Mouse (Mus musculus): ENCODE data around the gene Znhit6. TPM values are rescaled to one million over a fixed set of nuclear protein-coding genes. Genes with fewer than 3 reads are reported as not detected.

Gene Znhit6
- polyA plus RNA-seq, 1 experiment from 2014 or later: 35.8 TPM

DNA sequence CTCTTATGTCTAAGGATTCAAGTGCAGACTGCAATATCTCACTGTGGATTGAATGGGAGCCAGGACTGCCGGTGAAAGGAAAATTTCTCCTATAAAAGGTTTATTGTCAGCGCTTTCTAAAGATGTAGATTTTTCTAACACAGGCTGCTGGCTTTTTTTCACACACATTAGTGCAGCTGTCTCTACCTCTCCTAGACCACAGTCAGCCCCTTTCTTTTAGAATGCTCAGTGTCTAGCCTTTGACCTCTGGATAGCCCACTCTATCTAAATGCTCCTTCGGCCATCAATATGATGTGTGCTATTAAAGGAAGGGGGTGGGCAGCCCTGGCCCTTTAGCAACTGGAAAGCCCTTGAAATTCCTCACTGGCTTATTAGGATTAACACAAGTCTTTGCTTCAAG, 70.0 kb downstream of the Znhit6 start:
- peaks cover 25% of the 10 kb centered on the region for H3K4me1 ChIP-seq (ENCODE audit: control insufficient read depth, insufficient read depth, low read length)
- no peaks in the 10 kb centered on the region for H3K9me3 ChIP-seq (replicated peaks; ENCODE audit: control insufficient read depth, low read length, poor library complexity, severe bottlenecking)
- H3K27me3 ChIP-seq (ENCODE audit: control insufficient read depth, insufficient read depth, low read depth, low read length): peaks cover 8% of the 10 kb centered on the region
- no peak overlapping the region for H3K4me3 ChIP-seq (ENCODE audit: low read depth, low read length)
- ATAC-seq: no peak
- H3K4me2 ChIP-seq (ENCODE audit: low read length): no peak overlapping the region
- H3K36me3 ChIP-seq (ENCODE audit: control insufficient read depth, insufficient read depth, low read length): no peaks in the 10 kb centered on the region
- no peak overlapping the region for H3K9ac ChIP-seq (ENCODE audit: low read depth, low read length)
- H3K27ac ChIP-seq (ENCODE audit: low read length): no peak overlapping the region
- WGBS: 17% methylated on average over 3 of the region's 3 CpGs

DNA sequence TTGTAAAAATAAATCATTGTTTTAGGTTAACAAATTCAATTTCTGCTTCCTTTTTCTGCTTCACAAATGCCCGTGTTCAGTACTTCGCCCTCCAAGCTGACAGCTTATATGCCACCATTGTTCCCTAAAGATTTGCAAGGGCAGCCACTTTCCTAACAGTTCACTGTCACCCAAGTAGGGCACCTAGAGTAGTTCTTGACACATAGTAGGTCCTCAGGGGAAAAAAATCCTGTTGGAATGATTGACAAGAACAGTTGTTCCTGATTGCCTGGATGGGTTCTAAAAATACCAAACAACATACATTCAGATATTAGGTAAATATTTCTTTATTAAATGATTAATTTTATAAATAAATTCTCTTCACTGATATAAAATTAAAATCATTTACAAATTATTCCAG, 70.7 kb downstream of the Znhit6 start:
- WGBS: 59% methylated on average over 2 of the region's 2 CpGs
- Histone ChIP-seq H3K4me1 (ENCODE audit: control insufficient read depth, insufficient read depth, low read length) (peaks cover 31% of the 10 kb centered on the region), H3K4me3 (ENCODE audit: low read depth, low read length) (no peak overlapping the region)

DNA sequence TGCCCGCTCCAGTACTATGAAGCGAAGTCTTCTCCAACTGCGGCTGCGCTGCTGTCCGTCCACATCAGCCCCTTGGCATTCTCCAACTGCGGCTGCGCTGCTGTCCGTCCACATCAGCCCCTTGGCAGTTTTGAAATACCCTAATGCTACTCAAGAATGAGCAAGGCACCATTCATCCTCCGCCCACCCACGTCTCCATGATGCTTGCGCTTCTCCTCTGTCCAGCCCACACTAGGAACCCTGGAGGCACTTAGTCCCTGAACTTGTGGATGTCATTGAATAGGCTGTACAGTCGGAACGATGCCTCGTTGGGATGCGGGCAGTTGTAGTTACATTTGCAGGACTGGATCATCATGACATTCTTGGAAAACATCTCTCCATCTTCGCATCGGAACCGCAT, 71.4 kb downstream of the Znhit6 start:
- H3K9me3 ChIP-seq (replicated peaks; ENCODE audit: control insufficient read depth, low read length, poor library complexity, severe bottlenecking): no peaks in the 10 kb centered on the region
- no peak overlapping the region for H3K27ac ChIP-seq (ENCODE audit: low read length)
- no peak for ATAC-seq
- H3K36me3 ChIP-seq (ENCODE audit: control insufficient read depth, insufficient read depth, low read length): no peaks in the 10 kb centered on the region
- no peak overlapping the region for H3K4me3 ChIP-seq (ENCODE audit: low read depth, low read length)
- H3K4me1 ChIP-seq (ENCODE audit: control insufficient read depth, insufficient read depth, low read length): peaks cover 36% of the 10 kb centered on the region
- H3K9ac ChIP-seq (ENCODE audit: low read depth, low read length): no peak overlapping the region
- H3K27me3 ChIP-seq (ENCODE audit: control insufficient read depth, insufficient read depth, low read depth, low read length): peaks cover 13% of the 10 kb centered on the region
- H3K4me2 ChIP-seq (ENCODE audit: low read length): no peak overlapping the region
- WGBS: 75% methylated on average over 18 of the region's 18 CpGs

More for the DNA sequence above, 70.7 kb downstream of the Znhit6 start:
- no peak overlapping the region for H3K4me2 ChIP-seq (ENCODE audit: low read length)
- H3K27ac ChIP-seq (ENCODE audit: low read length): no peak overlapping the region
- H3K27me3 ChIP-seq (ENCODE audit: control insufficient read depth, insufficient read depth, low read depth, low read length): peaks cover 13% of the 10 kb centered on the region
- ATAC-seq: no peak
- no peaks in the 10 kb centered on the region for H3K36me3 ChIP-seq (ENCODE audit: control insufficient read depth, insufficient read depth, low read length)
- no peaks in the 10 kb centered on the region for H3K9me3 ChIP-seq (replicated peaks; ENCODE audit: control insufficient read depth, low read length, poor library complexity, severe bottlenecking)
- no peak overlapping the region for H3K9ac ChIP-seq (ENCODE audit: low read depth, low read length)

DNA sequence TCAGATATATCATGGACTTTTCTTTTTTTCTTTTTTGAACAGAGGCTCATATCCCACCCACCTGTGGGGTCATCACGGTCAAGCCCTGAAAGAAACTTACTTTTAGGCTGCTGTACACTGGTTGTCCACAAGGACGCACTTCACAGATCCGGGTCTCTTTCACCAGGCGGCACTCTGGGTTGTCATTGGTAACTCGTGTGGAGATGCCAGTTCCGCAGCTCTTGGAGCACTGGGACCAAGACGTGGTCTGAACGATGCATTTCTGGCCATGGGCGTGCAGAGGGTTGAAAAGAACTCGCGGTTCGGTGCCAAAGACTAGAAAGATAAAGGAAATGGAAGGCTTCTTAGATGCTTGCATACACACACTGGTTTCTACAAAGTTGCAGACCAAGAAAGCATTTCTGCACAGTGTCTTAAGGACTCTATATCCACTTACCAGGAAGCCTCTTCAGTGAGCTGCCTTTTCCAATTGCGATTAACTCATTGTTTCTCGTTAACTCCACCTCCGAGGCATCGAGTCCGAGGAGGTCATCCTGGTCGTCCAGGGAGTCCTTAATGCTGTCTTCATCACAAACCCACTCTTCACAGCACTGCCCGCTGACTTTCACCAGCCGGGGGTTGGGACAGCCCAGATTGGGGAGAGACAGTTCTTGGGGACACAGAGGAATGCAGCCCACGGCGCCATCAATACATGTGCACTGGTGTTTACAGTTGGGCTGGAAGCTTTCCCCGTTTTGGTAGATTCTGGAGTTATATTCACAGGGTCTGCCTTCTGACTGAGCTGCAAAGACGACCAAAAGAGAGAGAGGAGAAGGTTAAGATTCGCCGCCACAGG, 72.3 kb downstream of the Znhit6 start:
- no peak for ATAC-seq
- WGBS: 16% methylated on average over 26 of the region's 26 CpGs
- Histone ChIP-seq H3K27ac (ENCODE audit: low read length) (no peak overlapping the region), H3K36me3 (ENCODE audit: control insufficient read depth, insufficient read depth, low read length) (no peaks in the 10 kb centered on the region), H3K4me3 (ENCODE audit: low read depth, low read length) (peak overlapping the region; percentile 47; the same call in 1 of the 2 replicates), H3K9ac (ENCODE audit: low read depth, low read length) (no peak overlapping the region), H3K27me3 (ENCODE audit: control insufficient read depth, insufficient read depth, low read depth, low read length) (peaks cover 19% of the 10 kb centered on the region), H3K9me3 (replicated peaks; ENCODE audit: control insufficient read depth, low read length, poor library complexity, severe bottlenecking) (no peaks in the 10 kb centered on the region), H3K4me2 (ENCODE audit: low read length) (peak overlapping the region; percentile 71), H3K4me1 (ENCODE audit: control insufficient read depth, insufficient read depth, low read length) (peaks cover 41% of the 10 kb centered on the region)

DNA sequence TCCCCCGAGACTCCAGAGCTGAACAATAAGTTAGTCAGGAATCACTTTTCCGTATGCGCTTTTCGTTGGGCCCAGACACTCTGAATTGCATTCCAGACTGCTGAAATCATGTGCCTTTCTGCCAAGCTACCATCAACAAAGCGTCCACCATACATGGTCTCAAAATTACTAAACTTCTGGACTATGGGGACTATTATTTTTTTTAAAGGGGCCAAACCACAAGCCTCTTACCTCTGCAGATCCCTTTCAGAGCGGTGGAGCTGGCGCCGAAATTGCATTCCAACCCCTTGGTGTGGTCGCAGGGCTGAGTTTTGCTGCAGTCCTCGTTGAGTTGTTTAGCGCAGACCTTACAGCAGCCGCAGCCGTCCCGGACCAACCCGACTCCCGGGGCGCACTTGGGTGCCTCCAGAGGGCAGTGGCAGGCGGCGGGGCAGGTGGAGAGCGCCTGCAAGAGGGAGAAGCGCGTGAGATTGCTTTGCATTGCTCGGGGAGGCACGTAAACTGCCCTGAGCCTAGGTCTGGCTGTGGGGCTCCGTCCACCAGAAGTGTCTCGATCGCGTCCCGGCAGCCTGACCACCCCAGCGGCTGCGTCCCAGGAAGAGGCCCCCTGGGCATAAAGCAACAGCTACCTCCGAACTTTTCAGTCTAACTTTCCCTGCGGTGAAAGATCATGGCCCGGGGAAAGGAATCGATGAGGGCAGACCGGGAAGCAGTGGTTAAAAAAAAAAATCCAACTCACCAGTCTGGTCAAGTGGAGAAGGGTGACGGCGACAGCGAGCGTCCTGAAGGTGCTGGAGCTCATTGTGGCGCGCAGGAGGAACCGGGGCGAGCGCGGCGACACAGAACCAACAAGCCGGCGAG, 73.2 kb downstream of the Znhit6 start:
- H3K4me1 ChIP-seq (ENCODE audit: control insufficient read depth, insufficient read depth, low read length): peaks cover 44% of the 10 kb centered on the region
- no peaks in the 10 kb centered on the region for H3K9me3 ChIP-seq (replicated peaks; ENCODE audit: control insufficient read depth, low read length, poor library complexity, severe bottlenecking)
- peak; percentile 43; the same call in 1 of the 2 replicates for ATAC-seq
- H3K4me2 ChIP-seq (ENCODE audit: low read length): peak overlapping the region; percentile 71
- peak overlapping the region; percentile 48; the same call in 1 of the 2 replicates for H3K27ac ChIP-seq (ENCODE audit: low read length)
- H3K27me3 ChIP-seq (ENCODE audit: control insufficient read depth, insufficient read depth, low read depth, low read length): peaks cover 22% of the 10 kb centered on the region
- H3K36me3 ChIP-seq (ENCODE audit: control insufficient read depth, insufficient read depth, low read length): no peaks in the 10 kb centered on the region
- peak overlapping the region; percentile 47 for H3K4me3 ChIP-seq (ENCODE audit: low read depth, low read length)
- H3K9ac ChIP-seq (ENCODE audit: low read depth, low read length): peak overlapping the region; percentile 45
- WGBS: under 1% methylated on average over 49 of the region's 49 CpGs

DNA sequence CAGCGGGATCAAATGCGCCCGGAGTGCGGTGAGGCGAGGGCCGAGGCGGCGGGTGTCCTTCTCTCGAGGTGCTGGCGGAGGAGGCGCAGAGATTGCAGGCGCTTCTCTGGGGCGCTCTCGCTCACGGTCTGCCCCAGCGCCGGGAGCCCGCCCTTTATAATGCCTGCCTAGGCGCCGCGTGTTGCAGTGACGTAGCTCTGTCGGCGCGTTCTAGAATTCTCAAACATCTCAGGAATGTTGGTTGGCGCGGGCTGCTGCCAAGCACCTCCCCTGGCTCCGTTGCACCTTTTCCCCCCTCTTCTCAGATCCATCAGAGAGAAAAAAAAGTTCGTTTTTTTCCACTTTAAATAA, 73.8 kb downstream of the Znhit6 start, which contains the start of gene Ccn1:
Gene Ccn1, minus strand, starts transcription at position 130 of the 351 bp plus-strand sequence.
- Histone ChIP-seq H3K36me3 (ENCODE audit: control insufficient read depth, insufficient read depth, low read length) (no peaks in the 10 kb centered on the region), H3K4me1 (ENCODE audit: control insufficient read depth, insufficient read depth, low read length) (peaks cover 44% of the 10 kb centered on the region), H3K4me2 (ENCODE audit: low read length) (peak within 1 kb of the TSS; percentile 71), H3K9ac (ENCODE audit: low read depth, low read length) (peak within 1 kb of the TSS; percentile 46), H3K27ac (ENCODE audit: low read length) (peak within 1 kb of the TSS; percentile 48; the same call in 1 of the 2 replicates), H3K27me3 (ENCODE audit: control insufficient read depth, insufficient read depth, low read depth, low read length) (peaks cover 26% of the 10 kb centered on the region), H3K4me3 (ENCODE audit: low read depth, low read length) (peak within 1 kb of the TSS; percentile 47), H3K9me3 (replicated peaks; ENCODE audit: control insufficient read depth, low read length, poor library complexity, severe bottlenecking) (no peaks in the 10 kb centered on the region)
- ATAC-seq: peak; percentile 54
- 0% methylated on average over 28 of the region's 29 CpGs for WGBS

DNA sequence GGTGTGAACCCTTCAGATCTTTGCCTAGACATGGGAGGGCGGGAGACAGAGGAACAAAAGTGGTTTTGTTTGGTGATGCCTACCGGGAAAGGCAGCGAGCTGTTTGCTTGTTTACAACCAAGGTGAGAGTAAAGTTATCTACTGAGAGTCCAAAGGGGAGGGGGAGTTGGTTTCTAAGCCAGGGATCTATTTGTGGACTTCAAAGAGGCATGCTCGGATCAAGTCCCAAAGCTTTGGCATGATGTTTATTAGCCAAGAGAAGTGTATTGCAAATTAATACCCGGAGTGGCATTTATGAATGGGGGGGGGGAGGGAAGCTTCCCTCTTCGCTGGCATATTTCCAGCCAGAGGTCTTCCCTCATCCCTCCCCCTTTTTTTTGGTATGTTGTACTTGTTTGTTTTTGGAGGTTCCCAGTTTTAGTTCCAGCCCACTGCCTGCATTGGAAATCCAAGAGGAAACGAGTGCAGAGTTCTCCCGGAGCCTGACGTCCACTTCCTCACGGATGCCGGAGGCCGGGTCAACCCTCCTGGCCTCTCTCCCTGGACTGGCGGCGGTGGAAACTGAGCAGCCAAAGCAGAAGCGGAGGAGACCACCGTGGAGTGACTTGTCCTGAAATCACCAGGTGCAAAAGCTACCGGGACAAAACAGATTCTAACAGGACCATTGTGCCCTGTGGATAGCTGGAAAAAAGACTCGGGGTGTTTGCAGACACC, 74.5 kb downstream of the Znhit6 start:
- Histone ChIP-seq H3K4me1 (ENCODE audit: control insufficient read depth, insufficient read depth, low read length) (peaks cover 44% of the 10 kb centered on the region), H3K4me2 (ENCODE audit: low read length) (peak overlapping the region; percentile 71), H3K9me3 (replicated peaks; ENCODE audit: control insufficient read depth, low read length, poor library complexity, severe bottlenecking) (no peaks in the 10 kb centered on the region), H3K27ac (ENCODE audit: low read length) (no peak overlapping the region), H3K9ac (ENCODE audit: low read depth, low read length) (peak overlapping the region; percentile 46), H3K27me3 (ENCODE audit: control insufficient read depth, insufficient read depth, low read depth, low read length) (peaks cover 26% of the 10 kb centered on the region), H3K36me3 (ENCODE audit: control insufficient read depth, insufficient read depth, low read length) (no peaks in the 10 kb centered on the region), H3K4me3 (ENCODE audit: low read depth, low read length) (peak overlapping the region; percentile 47)
- ATAC-seq: no peak
- WGBS: under 1% methylated on average over 18 of the region's 18 CpGs

DNA sequence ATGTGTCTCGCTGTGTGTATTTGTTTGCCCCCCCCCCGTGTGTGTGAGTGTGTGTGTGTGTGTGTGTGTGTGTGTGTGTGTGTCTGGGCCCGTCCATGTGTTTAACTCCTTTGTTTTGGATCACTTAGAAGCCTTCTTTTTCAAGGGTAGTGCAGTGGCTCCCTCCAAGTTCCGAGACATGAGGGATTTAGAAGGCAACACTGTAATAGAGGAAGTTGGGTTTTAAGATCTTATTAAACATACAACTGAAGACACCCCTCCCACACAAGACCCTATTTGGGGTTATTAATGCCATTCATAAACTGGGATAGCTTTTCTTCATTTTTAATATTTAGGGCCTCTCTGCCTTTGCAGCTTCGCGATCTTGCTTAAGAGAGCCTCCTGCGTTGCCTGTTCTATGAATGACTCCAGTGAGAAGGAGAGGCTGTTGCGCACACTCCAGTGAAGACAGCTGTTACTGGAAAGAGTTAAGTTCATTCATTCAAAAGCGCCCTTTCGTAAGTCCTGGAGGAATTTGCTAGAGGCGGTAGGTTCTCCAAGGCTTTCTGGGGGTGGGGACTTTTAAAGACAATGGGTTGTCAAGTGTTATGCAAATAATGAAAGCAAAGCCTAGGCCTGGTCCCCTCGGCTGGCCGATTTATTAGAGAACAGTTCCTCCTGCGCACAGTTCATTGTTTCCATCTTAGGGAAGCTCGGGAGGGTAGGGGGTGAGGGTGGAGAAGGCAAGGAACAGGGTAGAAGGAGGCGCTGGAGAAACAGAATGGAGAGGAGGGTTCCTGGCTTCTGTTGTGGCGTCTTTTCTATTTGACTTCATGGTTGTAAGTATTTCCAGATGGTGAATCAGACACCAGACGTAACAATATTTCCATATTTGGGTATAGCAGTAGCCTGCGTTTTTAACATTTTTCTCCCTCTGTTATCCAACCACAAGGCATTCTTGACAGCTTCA, 75.3 kb downstream of the Znhit6 start:
- H3K9ac ChIP-seq (ENCODE audit: low read depth, low read length): no peak overlapping the region
- no peaks in the 10 kb centered on the region for H3K36me3 ChIP-seq (ENCODE audit: control insufficient read depth, insufficient read depth, low read length)
- ATAC-seq: no peak
- peak overlapping the region; percentile 47; the same call in 1 of the 2 replicates for H3K4me3 ChIP-seq (ENCODE audit: low read depth, low read length)
- H3K4me1 ChIP-seq (ENCODE audit: control insufficient read depth, insufficient read depth, low read length): peaks cover 44% of the 10 kb centered on the region
- WGBS: 9% methylated on average over 18 of the region's 19 CpGs
- peaks cover 26% of the 10 kb centered on the region for H3K27me3 ChIP-seq (ENCODE audit: control insufficient read depth, insufficient read depth, low read depth, low read length)
- H3K4me2 ChIP-seq (ENCODE audit: low read length): peak overlapping the region; percentile 71
- H3K9me3 ChIP-seq (replicated peaks; ENCODE audit: control insufficient read depth, low read length, poor library complexity, severe bottlenecking): no peaks in the 10 kb centered on the region
- H3K27ac ChIP-seq (ENCODE audit: low read length): no peak overlapping the region
